Mouse (Mus musculus) adrenal gland, adult 18-20 months (tissue): Measurements from ENCODE around the gene Fads3. TPM values are rescaled to one million over a fixed set of nuclear protein-coding genes. Genes with fewer than 3 reads are reported as not detected.

Experiments used
- DNase-seq, 2 experiments: peaks; one replicate each; pipeline ENCODE4 v3.0.0; 2021 to 2022; ENCODE audit warnings: low spot score in 2 of 2
- total RNA-seq, 2 experiments: library from RNA; stranded (reverse); gene quantifications; 1 replicate in 1 of 2; 2 replicates in 1 of 2; pipeline ENCODE4 v1.2.3; 2021

Gene Fads3
- total RNA-seq, 2 experiments from 2014 or later = 10.3 to 54.2 TPM

- no peak for DNase-seq
Measured at GRCm38 (mm10) chr19:10107051-10107611, 65.8 kb downstream of the Fads3 start.

DNA sequence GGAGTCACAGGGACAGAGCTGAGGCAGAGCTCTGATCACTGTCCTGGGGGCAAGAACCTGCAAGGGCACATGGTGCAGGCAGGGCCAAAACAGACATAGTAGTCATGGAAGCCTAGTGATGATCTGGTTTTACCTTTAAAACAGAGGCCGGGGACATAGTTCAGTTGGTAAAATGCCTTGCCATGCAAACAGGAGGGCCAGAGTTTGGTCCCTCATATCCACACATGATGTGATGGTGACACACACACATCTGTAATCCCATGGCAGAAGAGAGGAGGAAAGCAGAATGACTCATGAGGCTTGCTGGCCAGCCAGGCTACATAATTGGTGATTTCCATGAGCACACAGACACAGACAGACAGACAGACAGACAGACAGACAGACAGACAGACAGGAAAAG lies 66.8 kb downstream of the Fads3 start:
- DNase-seq = no peak

DNA sequence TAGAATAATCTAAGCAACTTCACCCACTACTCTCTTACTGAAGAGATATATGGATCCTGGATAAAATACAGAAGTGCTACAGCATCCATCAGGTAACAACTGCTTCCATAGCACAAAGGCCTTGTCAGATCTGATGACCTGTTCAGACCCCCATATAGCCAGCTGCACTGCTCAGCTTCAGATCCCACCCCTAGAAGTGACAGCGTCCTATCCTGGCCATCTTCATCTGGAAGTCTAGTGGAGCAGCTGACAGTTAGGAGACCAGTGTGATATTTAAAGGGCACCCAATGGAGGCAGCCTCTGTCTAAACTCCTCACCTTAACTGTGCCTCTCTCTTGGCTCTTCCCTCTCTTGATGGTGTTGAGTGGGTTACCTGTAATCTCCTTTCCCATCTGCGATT lies 67.3 kb downstream of the Fads3 start:
- DNase-seq = no peak

Other genes with a start within 250 kb of the Fads3 start
- not detected for gene Scgb2a2, start 194.0 kb upstream of the Fads3 start, total RNA-seq
- gene Incenp, start 142.0 kb upstream of the Fads3 start, total RNA-seq = 1 to 10 TPM; 6.0 to 7.8 TPM
- gene Fth1, start 61.0 kb upstream of the Fads3 start, total RNA-seq = 1,000 to 10,000 TPM; 3,118 to 4,182 TPM
- under 1 TPM; 0.22 to 0.30 TPM for gene Best1, start 39.9 kb upstream of the Fads3 start, total RNA-seq
- gene Rab3il1, start 39.9 kb upstream of the Fads3 start, total RNA-seq = 1 to 10 TPM; 3.6 to 5.9 TPM
- 1,000 to 10,000 TPM; 1,303 to 1,859 TPM for gene Fads2, start 60.2 kb downstream of the Fads3 start, total RNA-seq
- gene Fads1, start 141.3 kb downstream of the Fads3 start, total RNA-seq = 1,000 to 10,000 TPM in 1 of 2 experiments, 100 to 1,000 TPM in 1; 659 to 1,051 TPM
- 100 to 1,000 TPM; 139 to 159 TPM for gene Tmem258, start 162.4 kb downstream of the Fads3 start, total RNA-seq
- 10 to 100 TPM in 1 of 2 experiments, 1 to 10 TPM in 1; 7.1 to 12.4 TPM for gene Fen1, start 162.6 kb downstream of the Fads3 start, total RNA-seq
- 1 to 10 TPM; 2.1 to 2.8 TPM for gene Myrf, start 199.2 kb downstream of the Fads3 start, total RNA-seq